Mouse (Mus musculus) small intestine, adult 2 months (tissue): ENCODE results near the gene Glrx5. TPM values are rescaled to one million over a fixed set of nuclear protein-coding genes. Genes with fewer than 3 reads are reported as not detected.

ENCODE experiments used
- H3K27ac ChIP-seq: fragments of 200-500 bp; 2 replicates; pipeline ENCODE4 v1.5.1; 2012; ENCODE audit warnings: low read depth, low read length, control low read depth, inconsistent platforms; ENCODE audit not compliant: insufficient read depth
- H3K27me3 ChIP-seq: fragments of 200-500 bp; 2 replicates; pipeline ENCODE4 v1.6.1; 2012; ENCODE audit warnings: mild to moderate bottlenecking, moderate library complexity, low read length, inconsistent platforms; ENCODE audit not compliant: control insufficient read depth, insufficient read depth
- H3K36me3 ChIP-seq: fragments of 200-500 bp; 2 replicates; pipeline ENCODE4 v1.6.1; 2012; ENCODE audit warnings: mild to moderate bottlenecking, low read length, control low read depth, inconsistent platforms; ENCODE audit not compliant: control insufficient read depth, insufficient read depth
- H3K4me1 ChIP-seq: fragments of 200-500 bp; 2 replicates; pipeline ENCODE4 v1.6.1; 2012; ENCODE audit warnings: low read length, inconsistent platforms, mixed read lengths; ENCODE audit not compliant: control insufficient read depth, insufficient read depth, insufficient read length
- H3K4me3 ChIP-seq: fragments of 200-500 bp; 2 replicates; pipeline ENCODE4 v1.5.1; 2012; ENCODE audit warnings: low read depth, mild to moderate bottlenecking, control low read depth, inconsistent platforms, low read length, moderate library complexity
- CTCF ChIP-seq: fragments of 200-500 bp; IDR thresholded peaks from 2 replicates; pipeline ENCODE4 v1.5.1; 2012; ENCODE audit warnings: low read depth, mild to moderate bottlenecking, control low read depth, inconsistent platforms, low read length, moderate library complexity, mixed read lengths; ENCODE audit not compliant: insufficient replicate concordance, insufficient read length; ENCODE audit errors: extremely low read depth
- POLR2A ChIP-seq: fragments of 200-500 bp; IDR thresholded peaks from 2 replicates; pipeline ENCODE4 v1.6.1; 2012; ENCODE audit warnings: low read depth, mild to moderate bottlenecking, control low read depth, inconsistent platforms, low read length, moderate library complexity
- WGBS: fragments of 180-500 bp; shearing (Covaris S2); methylation state at CpG from one replicate; pipeline ENCODE4 v1.1.7; 2018; 5-methylcytosine and 5-hydroxymethylcytosine counted together
- polyA plus RNA-seq: library from polyadenylated mRNA; depleted of rRNA; stranded (reverse); fragments of >200 nt; gene quantifications from 2 replicates; pipeline ENCODE4 v1.2.3, GENCODE M21; 2012

The Glrx5 gene
- polyA plus RNA-seq, 1 experiment, result 82.0 TPM

GRCm38 (mm10) chr12:105004956-105005714 lies 27.4 kb upstream of the Glrx5 start:
- H3K4me1 ChIP-seq, result peaks cover 36% of the 10 kb centered on the region
- TF ChIP-seq CTCF (no peak), POLR2A (no peak)
- H3K27me3 ChIP-seq, result no peaks in the 10 kb centered on the region
- H3K36me3 ChIP-seq, result no peaks in the 10 kb centered on the region
- WGBS, result 24% methylated on average over 22 of the region's 22 CpGs
- H3K27ac ChIP-seq, result peak overlapping the region; percentile 67
- 0 out of 2 replicates have a peak overlapping the region, but pooled peaks have one; percentile 3 for H3K4me3 ChIP-seq

DNA sequence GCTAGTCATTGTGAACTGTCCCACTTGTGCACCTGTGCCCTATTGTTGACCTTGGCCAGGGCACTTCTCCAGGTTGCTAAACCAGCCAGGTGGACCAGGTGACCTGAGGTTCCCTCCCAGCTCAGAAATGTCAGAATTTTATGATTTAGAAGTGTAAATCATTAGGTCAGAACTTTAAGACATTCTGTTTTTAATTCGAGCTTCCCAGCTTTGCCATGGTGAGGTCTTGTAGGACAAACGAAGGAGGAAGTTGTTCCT lies 26.8 kb upstream of the Glrx5 start:
- Histone ChIP-seq H3K27me3 (no peaks in the 10 kb centered on the region), H3K4me3 (no peak overlapping the region), H3K36me3 (no peaks in the 10 kb centered on the region), H3K27ac (peak overlapping the region; percentile 67), H3K4me1 (peaks cover 32% of the 10 kb centered on the region)
- 11% methylated on average over 2 of the region's 2 CpGs for WGBS
- TF ChIP-seq CTCF, result no peak

DNA sequence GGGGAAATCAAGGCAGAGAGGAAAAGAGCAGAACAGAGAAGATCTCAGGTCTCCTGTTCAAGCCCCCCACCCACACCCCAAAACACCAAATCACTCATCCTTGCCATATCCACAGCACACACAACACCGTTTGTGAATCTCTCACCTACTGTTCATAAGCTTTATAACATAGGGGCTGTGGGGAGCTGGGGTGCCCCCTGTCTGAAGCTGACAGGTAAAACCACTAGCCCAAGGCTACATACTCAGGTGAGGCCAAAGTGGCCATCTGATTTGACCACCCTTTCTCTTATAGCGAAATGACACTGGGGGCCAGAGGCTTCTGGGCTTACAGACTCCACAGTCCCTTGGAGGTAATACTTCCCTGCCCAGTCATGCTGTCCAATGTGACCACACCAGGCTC lies 24.3 kb upstream of the Glrx5 start:
- Histone ChIP-seq H3K27ac (no peak overlapping the region), H3K27me3 (peaks cover under 1% of the 10 kb centered on the region; the same call in 1 of the 2 replicates), H3K4me1 (peaks cover 29% of the 10 kb centered on the region), H3K36me3 (no peaks in the 10 kb centered on the region), H3K4me3 (no peak overlapping the region)
- 78% methylated on average over 2 of the region's 2 CpGs for WGBS
- TF ChIP-seq CTCF (no peak), POLR2A (no peak)

DNA sequence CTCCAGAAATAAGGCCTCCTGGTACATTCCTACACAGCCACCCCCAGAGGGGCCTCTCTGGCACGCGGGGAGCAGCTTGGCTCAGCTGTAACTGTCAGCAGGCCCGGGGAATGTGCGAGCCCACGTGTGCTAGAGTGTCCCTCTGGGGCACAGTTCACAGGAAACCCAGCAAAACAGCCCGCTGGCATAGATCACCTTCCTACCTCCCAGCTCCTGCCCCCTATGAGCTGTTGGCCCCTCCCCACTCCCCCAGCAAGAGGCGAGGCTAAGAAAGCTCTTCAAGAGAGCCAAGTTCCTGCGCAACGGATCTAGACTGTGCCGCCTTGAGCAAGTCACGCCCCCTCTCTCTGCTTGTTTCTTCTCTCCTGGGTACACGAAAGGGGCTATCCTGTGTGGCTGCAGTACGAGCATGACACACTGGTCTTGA lies 23.7 kb upstream of the Glrx5 start:
- TF ChIP-seq POLR2A, result no peak
- no peak for TF ChIP-seq CTCF
- Histone ChIP-seq H3K4me3 (peak overlapping the region; percentile 87), H3K27ac (no peak overlapping the region), H3K36me3 (no peaks in the 10 kb centered on the region), H3K27me3 (peaks cover 2% of the 10 kb centered on the region; the same call in 1 of the 2 replicates), H3K4me1 (peaks cover 30% of the 10 kb centered on the region)
- under 1% methylated on average over 13 of the region's 13 CpGs for WGBS

GRCm38 (mm10) chr12:105009370-105010212 lies 22.9 kb upstream of the Glrx5 start, which contains the start of gene Syne3:
Gene Syne3 (minus strand): TSS chr12:105009809.
- peak within 1 kb of the TSS; percentile 87 for H3K4me3 ChIP-seq
- no peaks in the 10 kb centered on the region for H3K36me3 ChIP-seq
- no peak within 1 kb of the TSS for H3K27ac ChIP-seq
- H3K27me3 ChIP-seq, result peaks cover 2% of the 10 kb centered on the region; the same call in 1 of the 2 replicates
- H3K4me1 ChIP-seq, result peaks cover 30% of the 10 kb centered on the region
- under 1% methylated on average over 65 of the region's 66 CpGs for WGBS
- TF ChIP-seq POLR2A (no peak), CTCF (no peak)

- H3K27me3 ChIP-seq, result peaks cover 2% of the 10 kb centered on the region; the same call in 1 of the 2 replicates
- no peak overlapping the region for H3K27ac ChIP-seq
- whole genome bisulfite sequencing, result 22% methylated on average over 9 of the region's 9 CpGs
- H3K4me1 ChIP-seq, result peaks cover 22% of the 10 kb centered on the region
- H3K4me3 ChIP-seq, result peak overlapping the region; percentile 87
- H3K36me3 ChIP-seq, result no peaks in the 10 kb centered on the region
- no peak for TF ChIP-seq CTCF
- TF ChIP-seq POLR2A, result no peak
Observed at GRCm38 (mm10) chr12:105010213-105010790, 22.2 kb upstream of the Glrx5 start.

GRCm38 (mm10) chr12:105011589-105011988 lies 20.9 kb upstream of the Glrx5 start:
- no peak overlapping the region for H3K27ac ChIP-seq

More at GRCm38 (mm10) chr12:105011589-105011988, 20.9 kb upstream of the Glrx5 start:
- TF ChIP-seq POLR2A (no peak), CTCF (no peak)
- Histone ChIP-seq H3K4me3 (no peak overlapping the region), H3K4me1 (peaks cover 15% of the 10 kb centered on the region), H3K36me3 (no peaks in the 10 kb centered on the region), H3K27me3 (peaks cover 2% of the 10 kb centered on the region; the same call in 1 of the 2 replicates)
- WGBS, result 92% methylated on average over 1 of the region's 1 CpGs
